Mouse (Mus musculus): Measurements from ENCODE around the gene Atp8a1.
"Not testable (repeated sequence)": the region's sequence is repeated elsewhere in the genome, so short reads cannot be mapped to it uniquely, and the experiment has no call there.

Atp8a1 gene

DNA sequence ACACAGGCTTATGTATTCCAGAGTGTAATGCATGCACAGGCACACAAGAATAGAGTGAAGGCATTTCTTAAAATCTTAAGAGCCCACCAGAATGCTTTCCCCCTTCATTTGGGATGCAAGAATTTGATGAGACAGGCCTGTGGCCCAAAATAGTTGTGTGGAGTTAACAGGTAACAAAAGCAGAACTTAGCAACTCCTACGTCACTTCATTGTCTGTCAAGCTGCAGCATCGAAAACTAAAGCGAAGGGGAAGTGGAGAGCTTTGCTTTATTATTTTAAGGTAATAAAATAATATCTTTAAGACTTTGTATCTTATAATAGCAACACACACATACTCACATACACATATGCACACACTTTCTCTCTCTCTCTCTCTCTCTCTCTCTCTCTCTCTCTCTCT lies 20.3 kb downstream of the Atp8a1 start:
- no peak for DNase-seq (ENCODE audit: low spot score)

DNA sequence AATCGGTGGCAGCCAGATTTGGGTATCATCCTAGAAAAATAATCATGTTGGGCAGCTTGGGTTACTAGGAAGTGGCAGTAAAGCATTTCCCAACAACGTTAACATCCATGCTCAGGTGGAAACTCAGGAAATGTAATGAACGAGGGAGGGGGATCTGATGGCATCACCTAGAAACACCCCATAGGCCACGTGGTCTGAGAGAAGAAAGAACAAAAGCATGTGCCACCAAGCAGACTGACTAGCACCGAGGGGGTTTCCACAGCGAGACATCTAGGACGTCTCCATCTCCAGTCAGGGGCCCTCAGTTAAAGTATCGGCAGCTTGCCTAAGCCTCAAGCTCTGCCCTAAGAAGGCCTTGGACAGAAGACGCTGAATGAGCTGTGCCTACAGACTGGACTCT lies 21.0 kb downstream of the Atp8a1 start:
- DNase-seq (ENCODE audit: low spot score) = no peak

DNA sequence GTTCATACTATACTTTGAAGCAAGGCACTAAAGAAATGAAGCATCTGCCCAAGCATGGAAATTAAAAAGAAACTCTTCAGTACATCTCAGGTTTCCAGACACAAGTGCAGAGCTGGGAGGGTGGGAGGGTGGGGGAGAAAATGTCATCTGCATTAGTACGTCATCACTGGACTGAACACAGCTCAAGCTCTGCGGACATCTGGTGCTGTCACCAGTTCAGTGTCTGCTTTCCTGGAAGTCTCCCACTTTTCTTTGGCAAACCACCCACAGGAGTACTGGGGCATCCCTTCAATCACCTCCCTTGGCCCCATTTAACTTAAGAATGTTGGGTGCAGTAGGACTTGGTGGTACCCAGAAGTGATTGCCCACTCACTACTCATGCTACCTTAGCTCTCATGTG lies 22.6 kb downstream of the Atp8a1 start:
- no peak for DNase-seq (ENCODE audit: low spot score)

DNA sequence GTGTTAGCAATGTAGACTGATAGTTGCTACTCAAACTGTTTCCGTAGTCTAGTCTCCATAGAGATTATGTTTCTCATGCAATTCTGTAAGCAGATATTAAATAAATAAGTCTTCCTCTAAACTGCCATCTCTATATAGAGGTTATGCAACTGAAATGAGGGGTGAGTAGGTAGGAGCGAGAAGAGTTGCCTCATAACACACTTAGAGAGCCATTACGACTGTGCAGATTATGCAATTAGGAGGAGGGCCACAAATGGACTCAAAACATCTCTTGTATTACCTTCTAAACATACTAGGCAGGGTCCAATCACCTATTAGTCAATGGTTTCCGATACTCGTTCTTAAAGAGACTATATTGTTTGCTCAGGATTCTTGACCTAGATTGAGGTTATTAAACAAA lies 23.5 kb downstream of the Atp8a1 start:
- no peak for DNase-seq (ENCODE audit: low spot score)

DNA sequence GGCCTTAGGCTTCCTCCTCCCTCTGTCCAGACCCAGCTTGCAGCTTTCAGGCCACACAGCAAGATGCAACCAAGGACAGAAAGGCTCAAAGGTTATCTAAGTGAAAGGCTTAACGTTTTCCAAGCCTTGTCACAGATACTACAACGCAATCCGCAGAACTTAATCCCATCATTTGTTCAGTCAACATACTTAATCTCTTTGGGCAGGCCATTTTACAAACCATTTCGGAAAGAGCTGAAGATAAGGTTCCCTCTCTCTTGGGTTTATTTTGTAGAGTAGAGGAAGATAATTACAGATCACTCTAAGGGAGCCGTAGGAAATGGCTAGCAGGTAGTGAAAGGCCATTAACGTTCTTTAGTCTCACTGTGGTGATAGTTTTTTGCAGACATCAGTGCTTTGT lies 24.6 kb downstream of the Atp8a1 start:
- no peak for DNase-seq (ENCODE audit: low spot score)

DNA sequence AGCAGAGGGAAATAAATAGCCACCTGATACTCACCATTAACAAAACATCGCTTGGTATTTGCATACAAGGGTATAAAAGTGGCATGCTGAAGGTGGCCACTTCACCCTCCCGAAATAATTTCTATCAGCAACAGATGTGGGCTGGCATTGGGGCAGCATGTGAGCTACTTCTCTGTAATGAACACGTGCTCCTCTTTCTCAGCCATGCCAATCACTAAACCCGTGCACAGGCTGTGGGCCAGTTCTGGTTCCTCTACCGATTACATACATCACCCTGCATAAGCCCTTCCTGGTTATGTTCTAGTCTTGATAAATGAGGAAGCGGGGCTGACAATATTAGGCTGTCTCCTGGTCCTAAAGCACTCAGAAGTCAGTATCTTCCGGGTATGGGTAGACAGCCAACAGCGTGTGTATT lies 25.2 kb downstream of the Atp8a1 start:
- DNase-seq (ENCODE audit: low spot score) = no peak

DNA sequence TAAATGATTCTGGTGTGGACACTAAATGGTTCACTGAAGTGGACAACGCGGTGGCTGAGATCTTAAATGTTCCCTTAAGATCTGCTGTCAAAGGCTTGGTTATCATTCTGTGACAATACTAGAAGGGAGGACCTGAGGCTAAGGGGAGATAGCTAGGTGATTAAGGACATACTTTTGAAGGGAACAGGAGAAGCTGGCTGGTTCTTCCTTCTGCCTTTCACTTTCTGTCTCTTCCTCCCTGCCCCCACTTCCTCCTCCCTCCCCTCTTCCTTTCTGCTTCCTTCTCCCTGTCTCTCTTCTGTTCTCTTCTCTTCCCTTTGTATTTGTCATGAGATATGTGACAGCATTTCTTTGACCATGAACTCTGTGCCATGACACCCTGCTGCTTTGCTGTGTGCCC lies 26.0 kb downstream of the Atp8a1 start:
- no peak for DNase-seq (ENCODE audit: low spot score)

DNA sequence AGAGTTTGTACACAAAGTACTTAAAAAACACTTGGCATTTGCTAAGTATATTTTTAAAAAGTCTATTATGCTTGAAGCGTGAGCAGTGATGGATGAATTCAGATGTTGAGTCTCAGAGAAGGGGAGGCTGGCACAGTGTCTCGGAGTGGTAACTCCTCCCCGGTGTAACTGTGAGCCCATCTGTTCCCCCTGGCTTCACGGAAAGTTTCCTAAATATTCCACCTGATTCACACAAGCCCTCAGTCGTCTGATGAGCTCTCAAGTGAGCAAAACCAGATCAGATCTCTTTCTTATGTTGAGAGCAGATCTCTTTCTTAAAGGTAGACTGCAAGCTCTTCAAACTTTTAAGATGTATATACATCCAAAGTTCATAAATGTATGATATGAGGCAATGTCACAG lies 27.8 kb downstream of the Atp8a1 start:
- no peak for DNase-seq (ENCODE audit: low spot score)

DNA sequence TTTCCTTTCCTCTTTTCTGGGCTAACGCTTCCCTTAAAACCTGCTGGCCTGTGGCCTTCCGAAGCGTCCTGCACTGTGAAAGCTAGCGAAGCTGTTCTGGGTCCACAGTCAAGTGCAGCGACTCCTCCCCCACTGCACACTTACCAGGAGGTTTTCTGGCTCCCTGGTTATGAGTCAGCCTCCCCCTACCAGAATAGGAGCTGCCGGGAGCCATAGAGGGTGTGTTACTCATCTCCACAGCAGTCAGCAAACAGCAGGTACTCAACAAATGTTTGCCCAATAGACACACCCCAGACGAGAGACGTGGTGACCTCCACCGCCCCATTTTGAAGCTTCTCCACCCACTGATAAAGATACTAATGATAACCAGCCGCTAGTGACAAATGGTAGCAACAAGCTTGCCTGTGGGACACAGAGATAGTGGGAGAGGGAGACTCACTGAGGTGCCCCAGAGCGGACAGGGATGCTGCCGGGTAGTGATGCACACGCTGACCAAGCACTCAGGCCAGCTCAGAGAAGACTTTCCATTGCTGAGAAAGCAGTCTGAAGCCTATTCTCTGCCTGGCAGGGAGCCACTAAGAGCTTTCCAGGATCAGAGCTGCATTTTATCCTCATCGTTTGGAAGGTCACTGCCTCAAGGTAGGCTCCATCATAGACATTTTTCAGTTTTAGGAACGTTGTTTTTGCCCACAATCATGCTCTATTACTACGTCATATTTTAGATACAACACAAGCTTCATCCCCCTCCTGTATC lies 31.5 kb downstream of the Atp8a1 start:
- DNase-seq (ENCODE audit: low spot score) = no peak

DNA sequence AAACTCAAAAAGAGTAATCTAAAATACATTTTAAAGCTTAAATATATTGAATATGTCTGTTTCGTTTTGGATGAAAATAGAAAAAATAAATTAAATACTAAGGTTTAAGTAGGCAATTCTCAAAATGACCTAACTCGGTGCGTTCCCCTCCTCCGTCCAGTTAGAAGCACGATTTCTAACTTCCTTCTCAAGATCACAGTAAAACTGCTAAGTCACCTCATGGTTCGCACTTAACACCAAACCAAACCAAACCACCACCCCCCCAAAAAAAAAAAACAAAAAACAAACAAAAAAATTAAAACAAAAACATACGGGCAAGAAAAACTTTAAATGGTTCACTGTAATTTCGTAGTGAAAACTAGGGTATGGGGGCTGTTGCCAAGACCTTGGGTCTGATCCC lies 32.2 kb downstream of the Atp8a1 start:
- DNase-seq (ENCODE audit: low spot score) = not testable (repeated sequence)

DNA sequence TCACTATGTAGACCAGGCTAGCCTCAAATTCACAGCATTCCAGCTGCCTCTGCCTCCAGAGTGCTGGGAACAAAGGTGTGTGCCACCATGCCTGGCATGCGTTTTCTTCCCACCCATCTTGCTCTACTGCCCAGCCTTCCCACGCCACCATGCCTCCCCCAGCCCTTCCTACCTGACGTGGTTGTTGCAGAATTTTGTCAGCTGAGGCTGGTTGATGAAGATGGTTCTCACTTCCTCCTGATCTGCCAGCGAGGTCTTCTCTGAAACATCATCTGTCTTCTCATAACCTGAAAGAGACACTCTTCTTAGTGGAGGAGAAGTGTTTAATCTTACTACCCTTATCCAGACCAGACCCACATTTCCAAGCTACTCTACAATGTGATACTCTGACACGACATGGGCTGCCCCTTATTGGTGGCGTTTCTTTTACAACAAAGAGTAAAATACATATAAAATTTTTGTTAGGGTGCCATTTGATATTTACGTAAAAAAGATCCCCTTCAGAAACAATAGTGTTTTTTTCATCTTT lies 32.7 kb downstream of the Atp8a1 start:
- DNase-seq (ENCODE audit: low spot score) = no peak

DNA sequence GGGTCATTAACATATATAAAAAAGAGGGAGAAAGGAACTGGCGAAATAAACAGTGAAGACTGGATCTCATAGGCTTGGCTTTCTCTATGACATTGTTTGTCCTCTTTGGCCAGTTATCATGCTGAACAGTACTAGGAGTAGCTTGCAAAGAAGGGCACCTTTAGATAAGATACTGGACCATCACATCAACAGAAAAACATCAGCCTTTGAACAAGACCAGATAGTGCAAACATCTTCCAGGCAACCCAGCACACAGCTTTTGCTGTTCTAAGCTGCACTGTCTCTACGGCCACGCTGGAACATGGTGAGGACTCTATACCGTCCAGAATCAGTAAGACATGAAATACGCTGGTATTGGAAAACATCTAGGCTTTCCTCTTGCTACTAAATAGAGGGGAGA lies 33.9 kb downstream of the Atp8a1 start:
- no peak for DNase-seq (ENCODE audit: low spot score)

DNA sequence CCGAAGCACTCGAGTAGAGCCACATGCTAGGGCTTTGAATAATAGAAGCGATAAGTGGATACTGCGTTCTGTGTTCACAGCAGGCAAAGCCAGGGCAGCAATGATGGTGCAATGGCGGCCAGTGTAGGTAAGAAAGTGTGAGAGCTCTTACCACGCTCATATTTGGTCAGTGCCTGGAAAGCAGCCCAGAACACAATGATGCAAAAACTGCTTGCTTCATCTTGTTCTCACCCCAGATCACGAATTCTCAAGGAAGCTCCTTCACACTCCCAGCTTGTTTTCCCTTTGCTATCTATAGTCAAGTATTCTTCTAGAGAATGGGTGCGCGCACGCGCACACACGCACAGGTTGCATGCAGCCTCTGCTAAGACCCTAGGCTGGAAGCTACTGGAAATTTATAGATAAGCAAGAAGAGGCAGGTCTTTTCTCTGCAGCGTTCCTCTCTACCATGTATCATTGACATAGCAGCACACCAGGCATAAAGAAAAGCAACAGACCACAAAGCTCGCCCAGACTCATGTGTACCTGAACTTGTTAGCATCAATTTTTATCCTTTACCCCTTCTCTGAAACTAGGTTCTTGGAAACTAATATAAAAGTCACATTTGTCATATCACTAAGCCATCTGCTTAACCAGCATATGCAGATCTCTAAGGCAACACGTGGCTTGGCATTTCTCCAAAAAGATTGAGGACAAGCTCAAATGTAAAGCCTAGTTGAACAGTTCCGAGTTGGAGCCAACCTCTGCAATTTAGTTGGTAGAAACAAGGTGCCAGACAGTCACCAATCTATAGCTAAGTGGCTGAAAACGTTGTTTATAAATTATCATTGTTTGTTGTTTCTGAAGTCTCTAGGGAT lies 44.8 kb downstream of the Atp8a1 start:
- no peak for DNase-seq (ENCODE audit: low spot score)

DNA sequence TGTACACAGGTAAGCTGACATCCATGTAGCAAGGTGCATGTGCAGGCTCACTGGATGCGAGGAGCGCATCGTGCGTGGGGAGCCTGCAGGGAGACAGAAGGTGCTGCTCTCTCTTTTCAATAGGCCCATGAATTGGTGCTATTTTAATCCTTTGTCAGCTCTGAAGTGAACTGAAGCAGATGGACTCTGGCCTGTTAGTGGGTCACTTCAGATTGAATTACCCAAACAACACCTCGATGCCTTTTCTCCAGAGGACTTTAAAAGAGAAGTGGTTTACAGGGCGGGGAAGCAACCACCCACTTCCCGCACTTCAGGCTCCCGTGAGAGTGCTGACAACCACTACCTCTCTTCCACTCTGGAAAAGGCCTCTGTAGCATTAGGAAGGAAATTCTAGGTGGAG lies 46.4 kb downstream of the Atp8a1 start:
- DNase-seq (ENCODE audit: low spot score) = no peak

DNA sequence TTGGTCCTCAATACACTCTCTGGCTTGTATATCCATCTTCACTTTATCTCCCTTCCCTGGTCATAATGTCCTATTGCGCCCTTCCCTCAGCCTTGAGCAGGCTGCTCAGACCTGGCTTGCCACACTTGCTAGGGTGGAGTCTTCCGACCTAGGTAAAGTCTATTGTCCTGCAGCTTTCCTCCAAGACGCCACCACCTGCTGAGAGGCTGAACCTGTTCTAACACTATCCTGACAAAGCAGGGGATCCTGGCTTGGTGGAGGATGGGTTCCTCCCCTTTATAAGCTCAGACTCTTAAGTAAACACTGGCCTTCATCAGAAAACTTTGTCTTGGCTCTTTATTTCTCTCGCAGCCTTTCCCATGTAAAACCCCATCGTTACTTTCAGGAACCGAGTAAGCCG lies 47.4 kb downstream of the Atp8a1 start:
- DNase-seq (ENCODE audit: low spot score) = no peak

DNA sequence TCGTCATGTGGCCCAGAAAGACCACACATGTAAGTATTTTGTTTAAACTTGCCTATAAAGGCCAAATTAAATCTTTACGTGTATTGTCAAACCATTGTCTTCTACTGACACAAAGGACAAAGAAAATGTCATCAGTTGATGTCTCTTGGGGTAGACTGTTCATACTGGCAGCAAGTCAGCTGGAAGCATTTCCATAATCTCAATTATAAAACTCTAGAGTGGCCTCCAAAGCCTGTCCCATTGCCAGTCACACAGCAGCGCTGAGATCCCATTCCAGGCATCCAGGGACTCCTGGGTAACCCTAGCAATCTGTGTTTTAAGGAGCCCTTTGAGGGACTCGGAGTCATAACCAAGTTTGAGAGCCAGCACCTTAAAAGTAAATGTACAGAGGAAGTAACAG lies 48.9 kb downstream of the Atp8a1 start:
- DNase-seq (ENCODE audit: low spot score) = no peak

DNA sequence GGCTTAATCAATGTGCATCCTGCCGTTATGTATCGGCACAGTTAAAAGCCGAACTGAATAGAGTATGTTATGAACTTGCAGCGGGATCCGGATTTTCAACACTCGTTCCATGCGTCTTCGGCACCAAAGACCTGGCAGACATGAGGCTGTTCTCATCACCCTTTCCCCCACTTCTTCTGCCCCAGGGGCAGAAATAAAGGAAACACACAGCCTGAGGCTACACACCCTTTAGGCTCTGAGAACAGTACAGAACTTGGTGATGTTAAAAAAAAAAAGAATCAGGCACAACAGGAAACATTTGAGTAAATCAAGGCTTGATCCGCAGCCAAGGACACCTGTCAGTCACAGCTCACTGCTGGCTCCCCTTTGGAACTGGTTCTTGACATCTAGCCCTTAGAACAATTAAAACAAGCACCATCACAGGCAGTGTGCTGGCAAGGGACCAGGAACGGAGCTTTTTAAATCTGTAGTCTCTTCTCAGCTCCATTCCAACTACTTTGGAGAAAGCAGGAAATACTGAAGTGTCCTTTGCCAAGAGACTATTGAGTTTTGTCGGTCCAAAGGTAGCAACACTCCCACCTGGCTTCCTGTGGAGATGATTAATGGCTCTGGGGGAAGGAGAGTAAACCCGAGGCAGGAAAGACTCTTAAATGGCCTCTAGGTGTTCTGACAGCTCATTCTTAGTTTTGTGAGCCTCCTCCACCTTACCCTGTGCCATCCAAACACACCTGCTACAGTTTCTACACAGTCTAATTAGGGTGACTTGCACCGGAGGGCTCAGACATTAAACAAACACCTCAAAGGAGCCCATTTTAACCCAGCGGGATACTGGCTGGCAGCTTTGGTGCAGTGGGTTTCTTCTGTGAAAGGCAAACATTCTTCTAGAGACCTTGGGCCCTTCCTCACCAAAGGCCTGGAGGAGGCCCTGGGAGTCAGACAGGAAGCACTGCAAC lies 50.0 kb downstream of the Atp8a1 start:
- no peak for DNase-seq (ENCODE audit: low spot score)

DNA sequence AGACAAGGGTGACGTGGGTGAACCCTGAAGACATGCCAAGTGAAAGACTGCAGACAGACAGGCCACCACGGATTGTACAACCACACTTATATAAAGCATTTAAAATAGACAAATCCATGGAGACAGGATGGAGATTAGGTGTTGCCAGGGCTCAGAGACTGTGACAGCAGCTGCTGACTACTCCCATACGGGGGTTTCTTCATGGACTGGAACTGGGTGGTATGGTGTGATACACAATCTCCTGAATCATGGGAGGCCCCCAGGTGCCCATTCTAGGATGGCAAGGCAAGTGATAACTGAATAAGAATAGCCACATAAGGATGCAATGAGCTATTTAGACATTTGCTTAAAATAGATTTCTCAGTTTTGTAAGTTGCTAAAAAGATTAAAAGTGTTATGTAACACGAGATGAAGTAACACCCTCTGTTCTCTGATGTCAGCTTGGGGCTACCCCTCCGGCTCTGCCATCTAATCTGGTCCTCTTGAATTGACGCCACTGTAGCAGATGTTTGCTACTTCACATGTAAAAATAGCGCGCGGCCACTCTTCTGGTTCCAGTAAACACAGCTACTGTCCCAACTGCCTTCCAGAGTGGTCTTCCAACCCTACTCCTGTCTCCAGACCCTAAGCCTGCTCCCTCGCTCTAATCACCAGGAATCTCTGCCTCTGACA lies 53.0 kb downstream of the Atp8a1 start:
- DNase-seq (ENCODE audit: low spot score) = no peak

DNA sequence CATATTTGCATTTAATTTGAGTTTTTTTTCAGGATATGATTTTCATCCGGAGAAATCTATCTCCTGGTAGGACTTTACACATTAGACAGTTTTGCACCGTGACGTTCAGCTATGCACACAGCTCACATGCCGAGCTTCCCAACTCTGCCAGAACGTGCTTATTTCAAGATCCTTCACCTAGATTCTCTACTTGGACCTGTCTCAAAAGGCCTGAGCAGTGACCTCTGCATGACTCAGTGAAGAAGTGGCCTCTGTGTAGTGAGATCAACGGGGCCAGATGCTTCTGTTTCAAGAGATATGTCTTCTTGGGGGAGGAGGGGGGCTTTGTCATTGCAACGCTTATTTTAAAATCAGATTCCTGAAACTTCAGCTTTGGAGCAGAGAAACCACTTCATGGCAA lies 64.5 kb downstream of the Atp8a1 start:
- no peak for DNase-seq (ENCODE audit: low spot score)

DNA sequence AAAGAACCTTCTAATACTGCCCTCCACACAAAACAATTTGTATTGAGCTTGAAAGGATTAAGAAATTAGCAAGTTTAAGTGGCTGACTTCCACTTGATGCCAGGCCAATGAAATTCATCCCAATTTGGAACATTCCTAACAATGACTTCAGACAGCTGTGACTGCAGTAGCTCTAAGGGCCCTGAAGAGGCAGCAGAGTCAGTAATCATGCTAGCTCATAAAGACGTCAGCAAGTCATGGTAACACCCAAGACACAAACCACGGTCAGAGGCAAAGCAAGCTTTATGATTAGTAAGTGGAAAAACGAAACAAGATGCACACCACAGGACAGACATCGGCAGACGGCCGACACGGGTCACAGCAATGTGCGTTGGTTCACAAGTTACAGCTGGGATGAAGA lies 69.2 kb downstream of the Atp8a1 start:
- no peak for DNase-seq (ENCODE audit: low spot score)

DNA sequence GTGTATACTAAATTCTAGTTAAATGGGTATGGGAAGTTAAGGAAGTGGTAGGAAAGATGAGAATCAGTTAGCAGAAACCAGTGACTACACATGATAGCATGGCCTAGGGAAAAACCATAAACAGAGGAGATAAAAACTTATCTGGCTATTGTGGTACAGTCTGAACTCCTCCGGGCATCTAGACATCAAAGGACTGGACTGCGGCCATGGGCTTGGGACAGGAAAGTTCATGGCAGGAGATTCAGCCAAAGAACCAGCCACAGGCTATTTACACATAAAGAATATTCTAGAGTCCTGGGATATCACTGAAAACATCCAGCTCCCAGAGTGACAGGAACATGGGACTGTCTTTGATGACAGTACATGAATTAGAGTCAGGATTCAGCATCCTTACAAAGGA lies 73.0 kb downstream of the Atp8a1 start:
- no peak for DNase-seq (ENCODE audit: low spot score)

DNA sequence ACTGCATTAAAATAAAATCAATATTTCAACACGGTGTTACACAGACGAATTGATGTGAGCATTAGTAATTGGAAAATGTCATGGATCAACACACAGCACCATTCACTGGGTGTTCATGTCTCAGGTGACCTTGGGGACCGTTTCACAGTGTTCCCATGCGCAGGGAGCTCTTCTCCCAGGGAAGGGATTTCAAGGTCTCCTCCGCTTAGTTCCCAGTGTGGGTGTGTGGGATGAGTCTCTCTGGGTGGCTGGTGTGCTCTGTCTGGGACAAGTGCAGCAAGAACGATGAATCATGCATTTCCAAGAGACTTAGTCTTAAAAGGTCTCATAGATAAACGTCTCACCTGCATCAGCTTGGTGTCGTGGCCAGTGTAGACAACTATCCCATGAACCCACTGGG lies 78.5 kb downstream of the Atp8a1 start:
- DNase-seq (ENCODE audit: low spot score) = peak; percentile 24

Measured in ovary, postnatal 36 days (tissue).